Mouse (Mus musculus): Measurements from ENCODE around the gene Dnah17.

The Dnah17 gene

GRCm38 (mm10) chr11:117995255-117995654 is 135.2 kb downstream of the Dnah17 start:
- DNase-seq (ENCODE audit: low spot score), result no peak

- no peak for DNase-seq (ENCODE audit: low spot score)
Observed at GRCm38 (mm10) chr11:117994250-117995057, 136.0 kb downstream of the Dnah17 start.

GRCm38 (mm10) chr11:117993190-117994175 is 137.0 kb downstream of the Dnah17 start:
- no peak for DNase-seq (ENCODE audit: low spot score)

DNA sequence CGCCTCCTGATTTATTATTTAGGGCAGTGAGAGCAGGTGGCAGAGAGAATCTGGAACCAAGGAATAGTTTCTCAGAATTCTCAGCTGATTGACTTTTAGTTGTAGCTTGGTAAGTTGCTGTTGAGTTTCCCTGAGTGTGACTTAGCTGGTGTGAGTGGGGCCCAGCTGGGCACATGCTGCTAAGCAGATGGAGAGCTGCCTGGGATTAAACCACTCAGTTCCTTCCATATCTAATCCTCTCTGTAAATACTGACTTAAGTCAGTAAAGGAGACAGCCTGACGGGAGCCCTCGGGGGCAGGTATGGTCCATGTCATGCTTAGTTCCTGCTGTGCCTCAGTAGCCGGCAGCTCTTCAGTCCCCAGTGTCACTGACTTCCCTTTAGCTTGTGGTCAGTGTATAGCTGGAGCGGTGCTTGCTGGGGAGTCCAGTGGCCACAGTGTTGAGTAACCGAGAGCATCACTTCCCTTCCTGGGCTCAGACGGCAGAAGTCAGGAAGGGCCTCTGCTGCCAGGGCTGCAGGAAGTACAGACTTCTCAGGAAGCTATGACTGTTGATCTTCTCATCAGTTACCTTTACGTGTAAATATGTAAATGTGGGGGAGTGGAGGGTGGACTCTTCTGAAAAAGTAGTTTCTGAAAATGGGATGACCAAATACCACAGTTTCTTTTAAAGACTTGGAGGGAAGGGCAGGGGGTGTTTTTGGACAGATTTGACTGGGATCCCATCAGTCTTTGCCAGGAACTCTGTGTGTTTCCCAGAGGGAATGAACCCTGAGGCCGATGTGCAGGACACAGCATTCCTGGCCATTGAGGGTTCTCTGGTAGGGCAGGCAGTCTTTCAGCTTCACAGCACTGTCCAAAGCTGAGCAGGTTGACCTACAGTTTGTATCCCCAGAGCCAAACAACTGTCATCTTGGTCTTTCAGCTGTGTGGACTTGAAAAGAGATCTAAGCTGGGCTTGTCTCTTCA is 138.6 kb downstream of the Dnah17 start:
- DNase-seq (ENCODE audit: low spot score), result no peak

DNA sequence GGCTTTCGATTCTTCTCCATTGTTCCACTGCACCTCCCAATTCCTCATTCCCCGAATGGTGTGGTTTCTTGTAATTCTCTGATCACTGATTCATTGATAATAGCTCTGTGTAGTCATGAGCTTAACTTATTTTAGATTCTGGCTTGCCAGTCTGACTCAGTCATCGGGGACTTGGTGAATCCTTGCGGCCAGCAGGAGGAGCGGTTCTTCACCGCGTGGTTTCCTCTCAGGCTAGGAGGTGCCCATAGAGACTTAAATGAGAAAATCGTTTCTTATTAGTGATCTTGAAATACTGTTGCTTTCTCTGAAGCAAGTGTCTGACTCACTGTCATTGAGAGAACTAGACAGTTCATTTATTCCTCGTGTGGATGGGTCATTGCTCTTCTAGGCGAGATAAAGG is 140.5 kb downstream of the Dnah17 start:
- no peak for DNase-seq (ENCODE audit: low spot score)

DNA sequence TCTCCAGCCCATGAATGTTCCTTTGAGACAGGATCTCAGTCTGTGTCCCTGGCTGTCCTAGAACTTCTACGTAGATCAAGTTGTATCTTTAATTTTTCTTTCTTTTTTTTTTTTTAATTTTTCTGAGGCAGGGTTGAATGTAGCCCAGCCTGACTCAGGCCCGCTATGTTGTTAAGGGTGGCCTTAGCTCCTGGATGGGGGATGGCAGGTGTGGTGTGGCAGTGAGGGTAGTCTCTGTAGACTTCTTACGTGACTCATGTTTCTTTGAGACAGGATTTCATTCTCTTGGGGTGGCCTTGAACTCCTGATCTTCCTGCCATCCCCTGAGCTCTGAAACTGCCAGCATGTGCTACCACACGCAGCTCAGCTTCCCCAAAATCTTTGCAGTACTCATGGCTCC is 141.2 kb downstream of the Dnah17 start:
- DNase-seq (ENCODE audit: low spot score), result no peak

DNA sequence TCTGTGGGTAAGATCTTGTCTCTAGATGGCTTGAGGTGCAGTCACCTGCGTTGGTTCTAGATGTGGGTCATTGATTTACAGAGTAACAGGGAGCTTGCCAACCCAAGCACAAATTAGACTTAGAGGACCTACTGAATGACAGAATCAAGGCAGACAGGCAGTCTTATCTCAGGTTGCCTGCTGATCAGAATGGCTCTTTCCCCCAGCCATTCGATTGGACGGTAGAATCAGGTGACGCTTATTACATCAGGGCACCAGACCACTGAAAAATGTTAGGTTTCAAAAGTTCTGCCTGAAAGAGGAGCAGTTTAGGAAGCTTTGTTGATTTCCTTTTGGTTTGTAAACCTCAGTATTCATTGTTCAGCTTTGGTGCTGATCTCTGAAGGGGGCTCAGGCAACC is 142.5 kb downstream of the Dnah17 start:
- DNase-seq (ENCODE audit: low spot score), result no peak

GRCm38 (mm10) chr11:117987032-117987451 is 143.4 kb downstream of the Dnah17 start:
- no peak for DNase-seq (ENCODE audit: low spot score)

DNA sequence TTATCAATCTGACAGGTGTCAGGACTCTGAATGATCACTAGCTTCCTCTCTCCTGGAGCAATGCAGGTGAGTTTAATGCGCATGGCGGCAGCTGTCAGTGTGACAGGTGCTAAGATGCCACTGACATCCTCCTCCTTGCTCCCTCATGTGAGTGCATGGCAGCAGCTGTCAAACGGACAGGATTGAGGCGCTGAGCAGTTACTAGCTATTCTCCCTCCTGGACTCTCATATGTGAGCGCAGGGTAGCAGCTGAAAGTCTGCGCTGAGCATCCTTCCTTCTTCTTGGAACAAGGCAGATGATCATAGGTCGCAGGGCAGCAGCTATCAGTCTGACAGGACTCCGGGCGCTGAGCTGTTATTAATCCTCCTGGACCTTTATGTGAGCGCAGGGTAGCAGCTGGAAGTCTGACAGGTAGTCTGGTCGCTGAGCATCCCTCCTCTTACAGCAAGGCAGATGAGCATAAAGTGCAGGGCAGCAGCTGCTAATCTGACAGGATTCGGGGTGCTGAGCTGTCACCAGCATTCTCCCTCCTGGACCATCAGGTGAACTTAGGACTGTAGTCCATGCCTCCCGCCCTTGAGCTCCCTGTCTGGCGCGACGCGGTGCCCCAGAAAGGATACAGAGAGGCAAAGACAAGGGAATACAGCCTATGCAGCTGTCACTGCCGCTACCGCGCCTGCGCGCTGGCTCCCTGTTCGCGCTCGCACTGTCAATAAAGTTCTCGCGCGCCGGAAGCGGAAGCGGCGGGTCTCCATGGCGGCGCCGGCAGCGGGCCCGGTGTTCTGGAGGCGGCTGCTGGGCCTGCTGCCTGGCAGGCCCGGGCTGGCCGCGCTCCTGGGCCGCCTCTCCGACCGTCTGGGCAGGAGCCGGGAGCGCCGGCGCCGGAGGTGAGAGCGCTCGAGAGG is 144.1 kb downstream of the Dnah17 start, which contains the start of gene Pgs1:
Gene Pgs1, plus strand, starts transcription at position 167 of the 906 bp plus-strand sequence.
- DNase-seq (ENCODE audit: low spot score), result peak; percentile 87

DNA sequence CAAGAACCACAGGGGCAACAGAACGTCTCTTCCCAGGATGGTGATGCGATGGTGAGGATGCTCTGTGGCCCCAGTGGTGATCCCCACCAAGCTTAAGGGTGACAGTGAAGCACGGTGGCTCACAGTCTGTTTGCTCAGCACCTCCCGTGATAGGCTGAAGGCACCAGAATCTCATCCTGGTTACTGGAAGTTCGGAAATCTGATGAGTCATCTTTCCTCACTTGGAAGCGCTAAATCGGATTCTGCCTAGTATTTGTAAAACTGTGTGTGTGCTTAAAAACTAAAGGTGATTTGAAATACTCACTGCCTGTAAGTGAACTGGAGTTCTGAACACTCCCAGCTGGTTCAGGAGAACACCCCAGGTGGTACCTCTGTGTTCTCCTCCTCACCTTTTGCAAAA is 146.7 kb downstream of the Dnah17 start:
- DNase-seq (ENCODE audit: low spot score), result no peak

DNA sequence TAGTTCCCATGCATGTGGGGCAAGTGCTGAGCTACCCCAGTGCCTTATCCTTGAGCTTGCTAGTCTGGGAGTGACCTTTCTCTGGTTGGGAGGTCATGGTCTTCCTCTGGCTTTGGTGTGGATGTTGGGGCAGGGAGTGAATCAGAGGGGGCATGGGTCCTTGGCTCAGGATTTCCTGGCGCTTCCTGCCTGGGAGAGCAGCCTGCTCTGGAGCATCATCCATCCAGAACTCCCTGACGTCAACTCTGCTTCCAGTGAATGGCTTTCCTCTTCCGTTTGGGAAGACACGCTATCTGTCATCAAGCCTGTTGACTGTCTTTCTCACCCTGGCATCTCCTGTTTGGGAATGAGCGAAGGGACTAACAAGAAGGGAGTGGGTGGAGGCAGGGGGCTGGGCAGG is 148.0 kb downstream of the Dnah17 start:
- no peak for DNase-seq (ENCODE audit: low spot score)

DNA sequence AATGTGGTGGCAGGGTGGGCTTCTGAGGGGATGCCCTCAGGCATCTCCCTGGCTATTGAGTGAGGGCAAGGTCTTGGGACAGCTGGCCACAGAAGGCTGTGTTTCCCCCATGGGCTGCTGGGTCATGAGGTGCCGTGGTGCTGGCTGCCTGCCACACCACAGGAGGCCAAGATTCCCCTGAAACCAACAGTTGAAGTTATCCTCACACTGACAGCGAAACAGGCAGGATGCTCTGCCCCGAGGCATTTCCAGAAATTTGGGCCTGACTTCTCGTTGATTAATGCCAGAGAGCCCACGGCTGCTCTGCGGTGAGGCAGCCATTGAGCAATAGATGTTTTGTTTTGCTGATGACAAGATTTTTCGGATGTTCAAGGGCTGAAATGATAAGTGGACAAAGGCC is 151.0 kb downstream of the Dnah17 start:
- no peak for DNase-seq (ENCODE audit: low spot score)

- DNase-seq (ENCODE audit: low spot score), result no peak
Observed at GRCm38 (mm10) chr11:117977694-117978360, 152.6 kb downstream of the Dnah17 start.

DNA sequence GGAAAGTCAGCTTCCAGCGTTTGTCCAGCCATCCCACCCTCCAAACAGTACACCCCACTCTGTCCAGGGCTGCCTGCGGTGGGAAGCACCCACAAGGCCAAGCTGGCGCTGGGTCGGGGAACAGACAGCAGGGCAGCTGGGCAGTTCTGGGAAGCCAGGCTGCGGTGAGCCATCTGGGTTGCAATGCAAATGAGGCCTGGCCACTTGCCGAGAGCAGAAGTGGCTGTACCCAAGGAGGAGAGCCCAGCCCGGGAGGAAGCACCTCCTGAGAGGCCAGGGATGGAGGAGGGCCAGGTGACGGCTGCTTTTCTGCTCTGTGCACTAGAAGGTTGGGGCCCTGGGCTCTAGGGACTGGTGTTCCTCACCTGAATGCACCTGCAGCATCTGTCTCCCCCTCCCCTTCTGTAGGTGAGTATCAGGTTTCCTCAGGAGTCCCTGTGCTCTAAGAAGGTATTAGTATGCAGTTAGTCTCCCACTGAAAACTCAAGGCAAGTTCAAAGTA is 154.3 kb downstream of the Dnah17 start:
- DNase-seq (ENCODE audit: low spot score), result no peak

GRCm38 (mm10) chr11:117975211-117975967 is 155.0 kb downstream of the Dnah17 start:
- no peak for DNase-seq (ENCODE audit: low spot score)

GRCm38 (mm10) chr11:117974327-117975125 is 155.9 kb downstream of the Dnah17 start:
- DNase-seq (ENCODE audit: low spot score), result no peak

- no peak for DNase-seq (ENCODE audit: low spot score)
Observed at GRCm38 (mm10) chr11:117973569-117973968, 156.9 kb downstream of the Dnah17 start.

Data from ovary, postnatal 14 days (tissue).